Mouse (Mus musculus) ovary, postnatal 14 days (tissue): ENCODE data around the gene Hmgn2.

Experiments used
- DNase-seq: peaks from one replicate; pipeline ENCODE4 v3.0.0; 2022; ENCODE audit warnings: low spot score

The Hmgn2 gene

GRCm38 (mm10) chr4:133978021-133978711, 9.7 kb upstream of the Hmgn2 start:
- no peak for DNase-seq

- DNase-seq: no peak
Measured at GRCm38 (mm10) chr4:133971741-133972140, 3.3 kb upstream of the Hmgn2 start.

GRCm38 (mm10) chr4:133970876-133971275, 2.4 kb upstream of the Hmgn2 start:
- DNase-seq: no peak

DNA sequence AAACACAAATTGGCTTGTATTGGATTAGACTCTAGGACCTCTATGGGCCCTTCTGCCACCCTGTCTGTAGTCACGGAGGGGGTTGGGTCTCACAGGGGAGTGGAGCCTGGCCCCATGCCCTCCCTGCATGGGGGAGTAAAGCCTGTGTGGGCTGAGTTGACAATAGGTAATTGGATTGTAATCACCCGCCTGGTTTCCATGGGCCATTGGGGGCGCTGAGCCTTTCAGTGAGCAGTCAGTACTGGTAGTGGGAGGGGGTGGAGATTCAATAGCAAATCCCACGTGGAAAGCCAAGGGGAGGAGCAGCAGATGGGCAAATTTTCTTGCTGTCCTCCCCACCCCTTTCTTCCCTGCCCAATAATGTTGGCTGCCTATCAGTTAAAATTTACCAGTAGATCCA, 1.7 kb upstream of the Hmgn2 start:
- peak; percentile 23 for DNase-seq

GRCm38 (mm10) chr4:133969114-133969770, 792 bp upstream of the Hmgn2 start:
- no peak for DNase-seq

DNA sequence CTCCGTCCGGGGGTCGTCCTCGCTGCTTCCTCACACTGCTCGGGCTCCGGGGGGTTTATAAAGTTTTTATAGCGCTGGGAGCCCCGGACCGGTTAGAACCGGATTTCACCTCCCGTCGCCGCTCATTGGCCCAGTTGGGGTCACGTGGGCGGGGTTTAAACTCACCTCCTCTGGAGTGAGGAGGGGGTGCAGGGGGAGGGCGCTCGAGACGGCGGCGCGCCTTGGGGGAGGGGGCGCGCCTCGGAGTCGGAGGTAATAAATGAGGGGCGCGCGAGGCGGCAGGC, 642 bp downstream of the Hmgn2 start:
- peak; percentile 84 for DNase-seq

DNA sequence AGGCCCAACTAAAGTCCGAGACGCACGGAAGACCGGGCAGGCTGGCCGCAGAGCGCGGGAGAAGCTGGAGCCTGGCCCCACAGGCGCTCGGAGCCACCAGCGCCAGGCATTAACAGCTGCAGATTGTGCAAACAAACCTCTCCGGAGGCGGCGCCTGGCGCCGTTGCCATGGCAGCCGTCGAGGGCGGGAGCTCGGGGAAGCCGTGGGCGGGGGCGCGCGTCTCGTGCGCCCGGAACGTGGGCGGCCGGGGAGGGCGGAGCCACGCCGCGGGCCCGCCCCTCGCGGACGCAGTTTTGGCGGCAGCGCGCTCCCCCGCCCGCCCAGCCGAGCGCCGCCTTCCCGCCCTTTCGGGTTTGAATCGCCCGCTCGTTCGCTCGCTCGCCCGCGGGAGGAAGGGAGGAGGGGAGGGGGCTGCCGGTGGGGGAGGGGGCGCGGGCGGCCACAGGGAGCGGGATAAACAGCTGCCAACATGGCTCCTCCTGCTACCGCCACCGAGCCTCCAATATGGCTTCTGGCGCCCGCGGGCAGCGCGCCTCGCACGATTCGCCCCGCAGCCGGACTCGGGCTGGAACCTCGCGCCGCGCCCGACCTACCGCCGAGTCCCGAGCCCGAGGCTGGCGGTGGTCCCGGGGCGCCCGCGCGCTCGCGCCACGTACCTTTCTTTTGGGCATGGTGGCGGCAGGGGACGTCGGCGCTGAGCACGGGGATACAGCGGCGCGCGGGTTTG, 1.1 kb downstream of the Hmgn2 start:
- peak; percentile 98 for DNase-seq

GRCm38 (mm10) chr4:133966271-133966940, 2.0 kb downstream of the Hmgn2 start:
- no peak for DNase-seq

DNA sequence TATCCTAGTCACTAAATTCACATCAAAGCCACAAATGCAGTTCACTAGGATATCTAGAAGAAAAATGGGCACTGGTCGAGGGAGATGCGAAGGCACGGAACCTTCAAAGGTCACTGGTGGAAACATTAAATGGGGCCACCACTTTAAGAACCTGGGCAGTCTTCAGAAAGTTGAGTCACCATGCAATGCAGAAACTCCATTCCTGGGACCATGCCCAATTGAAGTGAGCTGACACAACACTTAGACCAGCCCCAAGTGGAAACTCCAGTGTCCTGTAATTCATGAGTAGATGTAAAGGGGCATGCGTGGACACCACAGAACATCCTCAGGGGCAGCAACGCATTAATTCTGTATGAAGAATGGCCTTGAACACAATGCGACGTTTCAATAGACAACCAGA, 5.9 kb downstream of the Hmgn2 start:
- DNase-seq: no peak

GRCm38 (mm10) chr4:133958884-133959283, 9.6 kb downstream of the Hmgn2 start:
- no peak for DNase-seq

DNA sequence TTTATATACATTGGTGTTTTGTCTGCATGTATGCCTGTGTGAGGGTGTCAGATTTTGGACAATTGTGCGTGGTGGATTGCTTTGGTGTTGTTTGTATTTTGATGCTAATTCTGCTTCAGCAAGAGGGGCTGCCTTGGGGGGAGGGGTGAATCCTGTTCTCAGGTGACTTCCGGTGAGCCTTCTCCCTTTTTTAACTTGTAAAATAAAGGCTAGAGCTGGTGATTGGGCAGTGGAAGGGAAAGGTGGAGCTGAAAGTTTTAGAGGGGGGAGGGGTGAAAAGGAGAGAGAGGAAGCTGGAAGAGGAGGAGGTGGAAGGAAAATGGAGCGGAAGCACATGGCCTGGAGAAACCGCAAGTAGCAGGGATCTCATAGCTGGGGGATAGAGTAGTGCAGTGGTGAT, 12.1 kb downstream of the Hmgn2 start:
- DNase-seq: no peak

GRCm38 (mm10) chr4:133946736-133947135, 21.7 kb downstream of the Hmgn2 start:
- no peak for DNase-seq

GRCm38 (mm10) chr4:133943791-133944190, 24.7 kb downstream of the Hmgn2 start:
- no peak for DNase-seq

DNA sequence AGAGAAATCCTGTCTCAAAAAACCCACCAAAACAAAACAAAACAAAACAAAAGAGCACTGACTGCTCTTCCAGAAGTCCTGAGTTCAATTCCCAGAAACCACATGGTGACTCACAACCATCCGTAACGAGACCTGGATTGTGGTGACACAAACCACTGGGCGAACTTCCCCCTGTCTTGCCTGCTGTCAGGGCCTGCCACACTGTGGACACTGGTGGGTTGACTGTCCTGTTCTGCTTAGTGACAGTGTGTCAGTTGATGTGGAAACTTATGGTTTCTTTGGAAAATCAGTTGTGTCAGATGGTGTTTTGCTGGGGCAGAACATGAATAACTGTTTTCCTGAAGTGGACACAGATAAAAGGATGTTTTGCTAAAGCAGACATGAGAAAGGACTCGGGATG, 25.8 kb downstream of the Hmgn2 start:
- no peak for DNase-seq

DNA sequence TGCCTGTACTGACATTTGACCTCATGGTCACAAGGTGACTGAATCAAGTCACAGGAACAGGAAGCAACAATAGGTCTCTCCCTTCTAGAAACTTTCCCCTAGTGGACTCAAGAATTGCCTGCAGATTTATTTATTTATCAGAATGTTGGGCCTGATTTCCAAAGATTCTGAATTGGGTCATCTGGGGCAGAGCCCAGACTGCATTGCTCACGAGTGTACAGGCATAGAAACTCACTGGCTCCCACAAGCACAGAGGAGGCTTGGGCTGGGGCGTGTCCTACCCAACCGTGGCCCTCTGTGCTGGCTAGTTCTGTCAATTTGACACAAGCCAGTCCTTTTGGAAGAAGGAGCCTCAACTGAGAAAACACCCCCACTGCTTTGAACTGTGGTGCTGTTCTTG, 26.9 kb downstream of the Hmgn2 start:
- no peak for DNase-seq

DNA sequence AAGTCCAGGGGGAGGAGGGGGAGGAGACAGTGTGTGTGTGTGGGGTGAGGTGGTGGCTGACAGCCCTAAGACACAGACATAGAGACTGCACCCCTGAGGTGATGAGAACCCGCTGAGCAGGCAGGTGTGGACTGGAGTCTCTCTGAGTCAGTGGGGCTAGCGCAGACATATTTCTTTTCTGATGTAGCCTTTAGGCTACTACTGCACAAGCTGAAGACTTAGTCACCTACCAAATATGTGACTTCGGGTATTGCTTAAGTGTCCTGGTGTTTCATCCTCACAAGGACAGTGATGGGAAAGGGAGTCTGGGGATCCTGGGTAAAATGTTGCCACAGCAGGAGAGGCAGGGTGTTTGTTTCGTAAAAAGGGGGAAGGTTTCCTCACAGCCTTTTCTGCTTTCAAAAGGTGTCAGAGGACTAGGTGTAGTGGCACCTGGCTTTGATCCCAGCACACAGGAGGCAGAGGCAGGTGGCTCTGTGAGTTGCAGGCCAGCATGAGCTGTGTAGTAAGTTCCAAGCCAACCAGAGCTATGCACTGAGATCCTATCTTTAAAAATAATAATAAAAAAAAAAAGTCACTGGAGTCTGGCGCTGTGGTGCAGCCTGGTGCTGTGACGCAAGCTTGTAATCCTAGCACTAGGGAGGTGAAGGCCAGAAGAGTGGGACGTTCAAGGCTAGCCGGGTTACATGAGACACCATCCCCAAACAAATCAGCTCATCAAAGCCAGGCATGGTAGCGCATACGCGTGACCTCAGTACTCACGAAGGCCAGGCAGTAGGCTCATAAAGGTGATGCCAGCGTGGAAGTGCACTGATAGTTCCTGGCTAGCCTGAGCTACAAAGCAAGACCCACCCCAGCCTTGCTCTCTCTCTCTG, 27.8 kb downstream of the Hmgn2 start:
- no peak for DNase-seq

DNA sequence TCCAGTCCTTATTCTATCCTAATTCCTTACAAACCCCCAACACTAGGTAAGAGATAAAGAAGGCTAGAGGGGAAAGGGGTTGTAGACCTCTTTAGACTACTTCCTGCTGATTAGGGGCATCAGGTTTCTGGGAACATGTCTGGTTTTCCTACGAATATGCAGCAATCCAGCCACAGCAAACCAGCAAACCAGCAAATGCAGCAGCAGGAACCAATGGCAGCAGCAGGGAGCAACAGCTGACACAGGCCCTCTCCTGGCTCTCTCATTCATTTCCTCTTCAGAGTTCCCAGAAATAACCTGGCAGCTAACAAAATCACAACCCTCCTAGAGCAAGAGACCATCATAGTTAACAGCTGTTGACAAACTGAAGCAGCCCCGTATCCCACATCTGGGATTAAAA, 30.4 kb downstream of the Hmgn2 start:
- DNase-seq: no peak

GRCm38 (mm10) chr4:133931785-133932184, 36.7 kb downstream of the Hmgn2 start:
- no peak for DNase-seq

GRCm38 (mm10) chr4:133931349-133931748, 37.1 kb downstream of the Hmgn2 start:
- DNase-seq: no peak

GRCm38 (mm10) chr4:133929278-133929670, 39.2 kb downstream of the Hmgn2 start:
- no peak for DNase-seq

DNA sequence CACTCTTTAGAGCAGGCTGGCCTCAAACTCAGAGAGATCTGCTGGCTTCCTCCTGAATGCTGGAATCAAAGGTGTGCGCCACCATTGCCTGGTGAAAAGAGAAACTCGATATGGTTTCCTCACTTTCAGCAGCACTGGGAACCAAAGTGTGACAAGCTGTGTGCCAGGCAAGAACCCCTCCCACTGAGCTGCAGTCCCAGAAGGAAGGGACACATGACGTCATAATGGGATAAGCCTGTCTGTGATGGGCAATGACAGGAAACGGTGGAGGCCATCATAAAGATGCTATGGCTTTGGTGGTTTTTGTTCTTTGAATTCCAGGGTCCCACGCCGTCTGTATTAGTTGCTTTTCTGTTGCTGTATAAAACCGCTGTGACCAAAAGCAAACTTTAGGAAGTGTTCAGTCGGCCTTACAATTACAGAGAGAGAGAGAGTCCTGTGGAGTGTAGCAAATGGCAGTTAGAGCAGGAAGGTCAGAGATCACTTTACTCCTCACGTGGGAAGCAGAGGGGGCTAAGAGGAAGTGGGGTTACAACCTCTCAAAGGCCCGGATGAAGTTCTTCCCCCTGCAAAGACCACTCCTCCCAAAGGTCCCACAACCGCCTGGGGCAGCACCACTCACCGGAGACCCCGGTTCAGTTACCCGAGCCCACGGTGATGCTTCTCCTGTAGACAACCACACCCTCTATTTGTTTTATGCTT, 39.7 kb downstream of the Hmgn2 start:
- DNase-seq: no peak
